Mouse (Mus musculus): ENCODE data around the gene Sparcl1.

GRCm38 (mm10) chr5:104047200-104048105 lies 66.1 kb downstream of the Sparcl1 start:
- no peak for TF ChIP-seq CTCF (IDR thresholded peaks at IDR 0.05; ENCODE audit: low read depth, low read length)
- no peak for TF ChIP-seq POLR2A (IDR thresholded peaks at IDR 0.05; ENCODE audit: borderline replicate concordance, low read depth, low read length)

All from bone marrow macrophage, adult 2 months (primary cell).